Mouse (Mus musculus): ENCODE results near the gene Aprt.

Aprt gene
- long read RNA-seq, experiment 1, transcript Aprt-201 (5 exons, 849 nt), result major isoform, 64 of 75 reads
- long read RNA-seq, experiment 1, partial matches to known transcripts, result 4 of 75 reads
- long read RNA-seq, experiment 1, other reads (novel, unspliced or antisense), result 3 of 75 reads
- long read RNA-seq, experiment 2, transcript Aprt-201 (5 exons, 849 nt), result major isoform, 67 of 81 reads
- long read RNA-seq, experiment 2, partial matches to known transcripts, result 7 of 81 reads
- long read RNA-seq, experiment 2, other reads (novel, unspliced or antisense), result 5 of 81 reads

- intact Hi-C loops (cut with DNase I), result no loop called here
Measured at GRCm38 (mm10) chr8:122576648-122577022, at the start of gene Aprt. Gene Aprt (minus strand): TSS chr8:122576909.

- intact Hi-C loops (cut with DNase I), result no loop called here
Measured at GRCm38 (mm10) chr8:122625811-122626210, 49.1 kb upstream of the Aprt start.

GRCm38 (mm10) chr8:122624653-122625052 is 47.9 kb upstream of the Aprt start:
- intact Hi-C loops (cut with DNase I), result loop anchor here (5.0 kb wide), 1 partner anchor 53 kb away; no protein-coding TSS in a partner anchor

- intact Hi-C loops (cut with DNase I), result loop anchor here (5.0 kb wide), 1 partner anchor 53 kb away; no protein-coding TSS in a partner anchor
Measured at GRCm38 (mm10) chr8:122623844-122624642, 47.3 kb upstream of the Aprt start.

- intact Hi-C loops (cut with DNase I), result loop anchor here (5.0 kb wide), 1 partner anchor 55 kb away; no protein-coding TSS in a partner anchor
Measured at GRCm38 (mm10) chr8:122622727-122623126, 46.0 kb upstream of the Aprt start, which contains the start of gene Pabpn1l. Gene Pabpn1l (minus strand): TSS chr8:122622739.

- intact Hi-C loops (cut with DNase I), result loop anchor here (5.0 kb wide), 1 partner anchor 57 kb away; no protein-coding TSS in a partner anchor
Measured at GRCm38 (mm10) chr8:122620446-122620845, 43.7 kb upstream of the Aprt start.

- intact Hi-C loops (cut with DNase I), result loop anchor here (1.0 to 10.0 kb wide), 2 partner anchors 211 to 596 kb away; partner anchors contain the start of genes Chmp1a and Spata33
Measured at GRCm38 (mm10) chr8:122618660-122619378, 42.1 kb upstream of the Aprt start.

- intact Hi-C loops (cut with DNase I), result loop anchor here (1.0 to 10.0 kb wide), 2 partner anchors 212 to 597 kb away; partner anchors contain the start of genes Chmp1a and Spata33
Measured at GRCm38 (mm10) chr8:122617947-122618546, 41.3 kb upstream of the Aprt start.

GRCm38 (mm10) chr8:122616181-122616905 is 39.6 kb upstream of the Aprt start:
- intact Hi-C loops (cut with DNase I), result loop anchor here (10.0 kb wide), 1 partner anchor 598 kb away; the partner anchor contains the start of genes Chmp1a and Spata33

GRCm38 (mm10) chr8:122611295-122612133 is 34.8 kb upstream of the Aprt start, which contains the start of the genes Galns and Trappc2l:
Gene Galns (minus strand): TSS chr8:122611463.
Gene Trappc2l (plus strand): TSS chr8:122611640.
- intact Hi-C loops (cut with DNase I), result loop anchor here (5.0 to 10.0 kb wide), 3 partner anchors 44 to 603 kb away; partner anchors contain the start of genes Cdt1, Chmp1a and Spata33

- intact Hi-C loops (cut with DNase I), result loop anchor here (5.0 to 10.0 kb wide), 3 partner anchors 43 to 604 kb away; partner anchors contain the start of genes Cdt1, Chmp1a and Spata33
Measured at GRCm38 (mm10) chr8:122610612-122611277, 34.0 kb upstream of the Aprt start.

- intact Hi-C loops (cut with DNase I), result loop anchor here (5.0 to 10.0 kb wide), 3 partner anchors 43 to 605 kb away; partner anchors contain the start of genes Cdt1, Chmp1a and Spata33
Measured at GRCm38 (mm10) chr8:122610209-122610608, 33.5 kb upstream of the Aprt start.

GRCm38 (mm10) chr8:122606810-122607209 is 30.1 kb upstream of the Aprt start:
- intact Hi-C loops (cut with DNase I), result no loop called here

- intact Hi-C loops (cut with DNase I), result no loop called here
Measured at GRCm38 (mm10) chr8:122605367-122605766, 28.7 kb upstream of the Aprt start.

GRCm38 (mm10) chr8:122604640-122605039 is 27.9 kb upstream of the Aprt start:
- intact Hi-C loops (cut with DNase I), result no loop called here

- intact Hi-C loops (cut with DNase I), result no loop called here
Measured at GRCm38 (mm10) chr8:122600666-122601065, 24.0 kb upstream of the Aprt start.

- intact Hi-C loops (cut with DNase I), result no loop called here
Measured at GRCm38 (mm10) chr8:122596031-122596430, 19.3 kb upstream of the Aprt start.

Measured in adrenal gland (tissue).